Mouse (Mus musculus): ENCODE measurements around the gene Shc4. TPM values are rescaled to one million over a fixed set of nuclear protein-coding genes. Genes with fewer than 3 reads are reported as not detected.
A peak's percentile ranks its signal among the peaks of the same experiment; 100 is the strongest.

Shc4 gene
- total RNA-seq, 2 experiments from 2014 or later, result 5.2 to 5.8 TPM

DNA sequence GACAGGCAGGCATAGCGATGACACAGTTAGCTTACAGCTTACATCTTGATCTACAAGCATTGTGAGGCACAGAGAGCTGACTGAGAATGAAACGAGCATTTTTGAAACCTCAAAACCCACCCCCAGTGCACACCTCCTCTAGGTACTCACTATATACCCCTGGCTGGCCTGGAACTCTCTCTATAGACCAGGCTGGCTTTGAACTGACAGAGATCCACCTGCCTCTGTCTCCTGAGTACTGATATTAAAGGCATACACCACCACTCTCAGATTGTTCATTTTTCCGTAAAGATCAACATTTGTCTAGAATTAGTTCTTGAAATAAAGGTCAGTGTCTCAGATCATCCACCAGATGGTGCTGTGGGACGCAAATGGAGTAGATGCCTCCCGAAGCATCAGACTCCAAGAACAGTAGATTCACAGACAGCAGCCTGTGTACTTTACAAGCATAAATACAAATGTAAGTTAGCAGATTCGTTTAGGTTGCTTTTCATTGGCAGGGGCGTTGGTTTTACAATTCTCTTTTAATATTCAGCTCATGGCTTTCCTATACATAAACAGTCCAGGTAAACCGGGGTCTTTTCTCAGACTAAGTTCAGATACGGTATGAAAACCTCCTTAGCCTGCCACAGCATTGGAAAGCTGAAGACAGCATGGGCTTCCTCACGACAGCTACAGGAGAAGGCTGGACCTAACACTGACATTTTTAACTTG lies 64.0 kb downstream of the Shc4 start:
- intact Hi-C loops (cut with DNase I), result loop anchor here (2.0 to 10.0 kb wide), 4 partner anchors 71 to 862 kb away; partner anchors contain the start of gene Fgf7
- DNase-seq (ENCODE audit: extremely low spot score in 1 of 2, low spot score in 2 of 2), result peak; percentile 69 to 73

DNA sequence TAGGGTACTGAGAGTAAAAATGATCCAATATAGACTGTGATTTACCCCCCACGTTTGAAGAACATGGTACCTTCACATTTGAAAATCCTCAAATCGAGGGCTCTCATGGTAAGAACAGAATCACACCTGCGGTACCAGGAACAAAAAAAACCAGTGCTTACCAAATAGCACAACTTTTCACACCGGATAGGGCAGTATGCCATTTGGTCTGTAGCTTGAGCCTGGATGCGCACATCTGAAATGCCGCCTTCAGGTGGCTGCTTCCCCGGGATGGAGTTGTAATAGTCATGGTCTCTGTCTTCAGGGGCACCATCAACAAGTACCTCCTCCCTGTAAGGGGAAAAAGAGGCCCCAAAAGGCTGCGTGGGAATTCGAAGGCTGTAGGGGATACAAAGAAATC lies 68.6 kb downstream of the Shc4 start:
- intact Hi-C loops (cut with DNase I), result loop anchor here (5.0 kb wide), 1 partner anchor 867 kb away; no protein-coding TSS in a partner anchor
- no peak for DNase-seq (ENCODE audit: extremely low spot score in 1 of 2, low spot score in 2 of 2)

DNA sequence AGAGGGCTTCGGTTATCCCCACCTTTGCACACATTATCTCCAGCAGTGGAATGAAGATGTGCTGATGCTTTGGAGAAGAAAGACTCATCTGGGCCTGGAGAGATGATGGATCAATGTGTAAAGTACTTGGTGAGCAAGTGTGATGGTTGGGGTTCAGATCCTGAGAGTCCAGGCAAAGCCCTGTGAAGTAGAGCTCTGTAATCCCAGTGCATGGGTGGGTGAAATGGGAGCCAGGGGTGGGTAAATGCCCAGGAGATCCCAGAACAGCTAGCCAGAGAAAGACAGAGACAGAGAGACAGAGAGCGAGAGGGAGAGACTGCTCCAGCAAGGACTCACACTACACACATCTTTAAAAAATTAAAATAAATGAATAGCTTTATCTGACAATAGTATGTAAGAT lies 70.7 kb downstream of the Shc4 start:
- intact Hi-C loops (cut with DNase I), result no loop called here
- no peak for DNase-seq (ENCODE audit: extremely low spot score in 1 of 2, low spot score in 2 of 2)

DNA sequence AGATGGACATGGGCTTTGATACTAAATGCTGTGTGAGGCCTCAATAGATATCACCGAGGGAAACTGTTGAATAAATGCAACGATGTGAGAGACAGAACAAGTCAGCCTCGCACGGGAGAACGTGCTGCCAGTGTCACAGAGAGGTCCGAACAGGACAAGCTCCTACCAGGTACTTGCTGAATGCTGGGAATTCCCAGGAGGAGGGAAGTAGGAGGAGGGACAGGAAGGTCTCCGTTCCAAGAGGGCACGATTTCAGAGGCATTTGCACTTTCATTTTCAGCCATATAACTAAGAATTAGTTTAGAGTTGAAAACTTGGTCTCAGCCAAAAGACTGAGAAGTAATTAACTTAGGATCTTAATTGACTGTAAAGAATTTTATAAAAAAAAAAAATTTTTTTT lies 72.4 kb downstream of the Shc4 start:
- DNase-seq (ENCODE audit: extremely low spot score in 1 of 2, low spot score in 2 of 2), result no peak
- intact Hi-C loops (cut with DNase I), result no loop called here

DNA sequence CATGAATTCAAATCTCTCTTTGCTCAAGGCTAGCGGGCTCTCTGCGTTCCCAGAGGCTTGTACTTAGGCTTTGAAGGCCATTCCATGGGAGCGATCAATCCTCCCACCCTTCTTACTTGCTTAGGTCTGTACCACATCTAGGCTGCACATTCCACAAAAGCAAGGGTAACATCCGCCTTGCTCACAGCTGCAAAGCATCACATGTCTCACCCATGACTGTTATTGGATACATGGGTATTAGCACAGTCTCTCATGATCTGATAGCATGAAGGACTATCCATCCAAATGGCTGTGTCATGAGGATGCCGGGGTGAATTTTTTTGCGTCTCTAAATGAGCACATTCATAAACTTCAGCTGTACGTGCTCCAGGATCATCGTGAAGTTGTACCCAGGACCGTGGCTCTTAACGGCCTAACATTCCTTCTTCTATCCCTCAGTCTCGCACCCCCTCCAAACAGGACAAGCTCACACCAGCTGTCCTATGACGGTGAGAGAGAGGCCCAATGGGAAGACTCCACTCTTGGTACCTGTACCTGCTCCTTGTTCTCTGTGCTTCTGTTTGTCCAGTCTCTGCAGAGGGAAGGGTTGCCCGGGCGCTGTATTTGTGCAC lies 73.1 kb downstream of the Shc4 start:
- intact Hi-C loops (cut with DNase I), result no loop called here
- DNase-seq (ENCODE audit: extremely low spot score in 1 of 2, low spot score in 2 of 2), result no peak

DNA sequence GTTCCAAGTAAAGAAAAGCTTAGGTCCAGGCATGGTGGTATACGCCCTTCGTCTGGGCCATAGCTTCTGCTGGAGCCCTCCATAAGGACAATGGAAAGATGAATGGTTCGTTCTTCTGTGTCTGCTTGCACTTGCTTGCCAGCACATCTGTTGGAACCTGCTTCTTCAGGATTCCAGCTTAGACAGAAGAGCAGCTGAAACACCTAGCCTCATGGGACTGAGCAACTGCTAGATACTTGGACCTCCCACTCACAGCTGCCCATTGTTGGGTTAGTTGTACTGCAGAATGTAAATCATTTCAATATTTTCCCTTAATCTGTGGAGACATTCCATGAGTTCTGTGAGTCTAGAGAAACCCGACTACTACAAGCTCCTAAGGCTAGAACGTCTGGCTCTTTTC lies 73.9 kb downstream of the Shc4 start:
- DNase-seq (ENCODE audit: extremely low spot score in 1 of 2, low spot score in 2 of 2), result no peak
- intact Hi-C loops (cut with DNase I), result no loop called here

DNA sequence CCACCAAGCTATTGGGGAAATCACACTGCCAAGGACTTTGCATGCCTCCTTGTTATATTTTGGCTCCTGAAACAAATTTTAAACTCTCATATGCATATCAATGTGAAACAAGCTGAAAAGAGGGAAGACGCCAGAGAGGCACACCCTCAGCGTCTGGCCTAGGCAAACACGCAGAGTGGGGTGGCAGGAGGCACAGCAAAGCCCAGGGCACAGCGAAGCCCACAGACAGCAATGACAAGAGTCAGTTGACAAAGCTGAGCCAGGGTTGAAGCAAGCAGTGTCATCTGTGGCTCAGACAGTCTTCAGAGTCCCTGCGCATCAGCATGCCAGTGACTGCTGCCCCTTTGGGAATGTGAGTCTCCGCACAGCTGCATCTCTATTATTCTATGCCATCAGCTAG lies 79.0 kb downstream of the Shc4 start:
- no peak for DNase-seq (ENCODE audit: extremely low spot score in 1 of 2, low spot score in 2 of 2)

DNA sequence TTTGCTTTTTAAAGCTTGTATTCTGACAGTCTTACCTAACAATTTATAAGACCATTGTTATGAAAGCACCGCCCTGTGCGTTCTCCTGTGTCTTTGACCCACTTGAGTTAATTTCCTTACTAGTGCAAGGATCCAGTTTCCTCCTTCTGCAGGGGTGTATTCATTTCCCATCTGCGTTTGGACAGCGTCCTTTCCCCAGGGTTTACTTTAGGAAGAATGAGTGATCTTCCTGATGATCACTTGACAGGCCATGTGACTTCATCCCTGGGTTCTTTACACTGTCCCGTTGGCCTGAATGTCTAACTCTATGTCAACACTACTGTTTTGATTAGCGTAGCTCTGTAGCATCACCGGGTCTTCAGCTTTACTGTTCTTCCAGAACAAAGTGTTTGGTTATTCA lies 86.6 kb downstream of the Shc4 start:
- no peak for DNase-seq (ENCODE audit: extremely low spot score in 1 of 2, low spot score in 2 of 2)
- intact Hi-C loops (cut with DNase I), result no loop called here

More for the DNA sequence above, 79.0 kb downstream of the Shc4 start:
- intact Hi-C loops (cut with DNase I), result no loop called here

DNA sequence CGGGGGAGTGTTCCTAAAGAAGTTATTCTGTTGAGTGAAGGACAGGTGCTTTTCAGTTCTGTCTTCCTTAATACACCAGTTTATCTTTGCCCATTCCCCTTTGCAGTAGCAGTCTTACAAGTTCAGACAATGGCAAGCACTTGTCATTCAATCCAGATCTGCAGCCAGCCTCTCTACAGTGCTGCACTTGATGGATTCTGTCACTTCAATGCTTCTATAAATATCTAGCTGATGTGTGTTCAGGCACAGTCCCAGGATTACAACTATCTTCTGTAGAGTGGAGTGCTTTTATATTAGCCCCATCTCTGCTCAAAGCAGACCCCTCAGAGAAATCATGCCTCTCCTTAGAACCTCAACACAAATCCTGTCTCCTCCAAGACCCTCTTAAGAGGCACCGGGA lies 93.9 kb downstream of the Shc4 start:
- DNase-seq (ENCODE audit: extremely low spot score in 1 of 2, low spot score in 2 of 2), result no peak
- intact Hi-C loops (cut with DNase I), result no loop called here

DNA sequence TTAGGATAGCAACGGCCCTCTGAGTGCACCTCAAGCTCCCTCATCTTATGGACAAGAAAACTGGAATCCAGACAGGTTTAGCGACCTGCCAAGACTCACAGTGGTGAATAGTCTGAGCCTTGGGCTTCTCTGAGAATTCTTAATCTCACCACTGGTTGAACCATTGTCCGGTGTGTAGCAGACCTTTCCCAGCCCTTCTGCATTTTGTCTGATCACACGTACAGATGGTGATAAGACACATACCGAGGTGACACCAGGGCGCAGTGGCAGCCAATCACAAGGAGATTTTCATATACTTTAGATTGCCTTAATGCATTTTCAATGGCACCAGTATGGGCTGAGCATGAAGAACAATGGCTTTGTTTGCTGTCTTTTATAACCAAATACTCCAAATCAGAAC lies 95.5 kb downstream of the Shc4 start:
- no peak for DNase-seq (ENCODE audit: extremely low spot score in 1 of 2, low spot score in 2 of 2)
- intact Hi-C loops (cut with DNase I), result no loop called here

DNA sequence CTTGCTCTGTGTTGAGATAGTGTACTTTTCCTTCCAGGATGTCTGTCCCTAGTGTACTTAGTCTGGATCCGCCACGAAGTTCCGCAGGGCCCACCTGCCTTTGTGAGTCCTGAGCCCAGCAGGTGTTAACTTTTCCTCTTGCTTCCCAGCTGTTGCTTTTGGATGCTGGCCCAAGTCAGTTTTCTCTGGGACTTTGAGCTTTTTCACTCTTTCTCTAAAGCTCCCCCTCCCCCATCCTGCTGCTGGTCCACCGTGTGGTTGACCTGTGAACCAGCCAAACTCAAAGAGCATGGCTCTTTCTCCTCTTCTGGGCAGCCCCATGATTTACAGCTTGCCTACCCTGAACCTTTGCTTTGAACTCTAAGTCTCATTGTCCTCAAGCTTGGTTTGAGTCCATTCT lies 97.4 kb downstream of the Shc4 start:
- intact Hi-C loops (cut with DNase I), result no loop called here
- peak in 1 of 2 experiments; percentile 31 for DNase-seq (ENCODE audit: extremely low spot score in 1 of 2, low spot score in 2 of 2)

DNA sequence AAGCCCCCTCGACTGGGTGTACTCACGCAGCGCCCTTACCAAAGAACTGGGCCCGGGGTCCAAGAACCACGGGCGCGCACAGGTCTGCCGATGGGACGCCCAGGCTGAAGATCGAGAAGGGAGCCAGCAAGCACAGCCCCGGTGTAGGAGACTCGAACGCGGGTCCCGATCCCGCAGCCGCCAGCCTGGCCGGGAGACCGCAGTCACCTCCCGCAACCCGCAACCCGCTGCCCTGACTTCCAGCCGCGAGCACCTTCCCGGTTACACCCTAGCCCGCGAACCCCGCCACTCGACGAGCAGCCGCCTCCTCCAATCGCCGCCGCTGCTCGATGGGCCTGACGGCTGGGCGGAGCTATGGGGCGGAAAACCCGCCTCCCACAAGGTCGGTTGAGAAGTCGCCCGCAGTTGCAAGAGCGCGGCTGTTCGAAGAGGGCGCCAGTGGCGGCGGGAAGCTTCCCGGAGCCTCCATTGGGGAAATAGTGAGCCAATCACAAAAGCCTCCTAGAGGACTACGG lies 99.1 kb downstream of the Shc4 start, which contains the start of gene Cep152:
Gene Cep152 (minus strand): TSS at position 277 of the 515 bp plus-strand sequence.
- peak; percentile 96 to 98 for DNase-seq (ENCODE audit: extremely low spot score in 1 of 2, low spot score in 2 of 2)
- intact Hi-C loops (cut with DNase I), result no loop called here

DNA sequence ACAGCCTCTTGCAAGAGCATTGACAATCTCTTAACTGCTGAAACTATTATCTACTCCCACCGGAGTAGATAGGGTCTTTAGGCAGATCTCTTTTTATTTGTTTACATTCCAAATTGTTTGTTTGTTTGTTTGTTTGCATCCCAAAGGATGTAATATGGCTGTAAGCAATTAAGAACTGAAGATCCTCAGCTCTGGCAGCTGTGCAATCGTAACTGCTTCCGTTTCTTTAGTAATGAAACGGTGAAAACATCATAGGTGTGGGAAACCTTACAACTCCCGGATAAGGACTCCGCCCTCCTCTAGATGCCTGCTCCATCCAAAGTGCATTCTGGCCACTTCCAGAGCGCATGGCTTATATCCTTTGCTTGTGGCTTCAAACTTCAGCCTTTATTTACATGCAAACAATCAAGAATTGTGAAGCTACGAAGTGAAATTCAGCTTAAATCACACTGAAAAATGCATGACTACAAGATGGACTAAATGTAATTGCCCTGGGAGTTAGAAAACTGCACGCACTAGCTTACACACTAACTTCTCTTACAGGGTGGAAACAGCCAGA lies 99.7 kb downstream of the Shc4 start:
- intact Hi-C loops (cut with DNase I), result no loop called here

DNA sequence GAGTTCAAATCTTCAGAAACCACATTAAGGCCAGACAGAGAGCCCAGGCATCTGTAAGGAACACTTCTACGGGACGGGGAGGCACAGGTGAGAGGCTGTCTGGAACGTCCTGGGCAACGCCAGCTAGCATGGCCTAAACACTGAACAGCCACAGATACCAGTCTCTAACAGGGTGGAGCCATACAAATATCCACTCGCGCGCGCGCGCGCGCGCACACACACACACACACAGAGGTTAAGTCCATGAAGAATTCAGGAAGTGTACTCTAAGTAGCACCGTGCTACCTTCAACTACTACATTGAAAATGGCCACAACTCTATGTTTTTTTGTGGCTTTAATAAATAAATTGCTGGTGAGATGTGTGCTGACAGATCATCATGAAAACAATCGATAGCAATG lies 100.7 kb downstream of the Shc4 start:
- no peak for DNase-seq (ENCODE audit: extremely low spot score in 1 of 2, low spot score in 2 of 2)
- intact Hi-C loops (cut with DNase I), result no loop called here

More for the DNA sequence above, 99.7 kb downstream of the Shc4 start:
- DNase-seq (ENCODE audit: extremely low spot score in 1 of 2, low spot score in 2 of 2), result no peak

DNA sequence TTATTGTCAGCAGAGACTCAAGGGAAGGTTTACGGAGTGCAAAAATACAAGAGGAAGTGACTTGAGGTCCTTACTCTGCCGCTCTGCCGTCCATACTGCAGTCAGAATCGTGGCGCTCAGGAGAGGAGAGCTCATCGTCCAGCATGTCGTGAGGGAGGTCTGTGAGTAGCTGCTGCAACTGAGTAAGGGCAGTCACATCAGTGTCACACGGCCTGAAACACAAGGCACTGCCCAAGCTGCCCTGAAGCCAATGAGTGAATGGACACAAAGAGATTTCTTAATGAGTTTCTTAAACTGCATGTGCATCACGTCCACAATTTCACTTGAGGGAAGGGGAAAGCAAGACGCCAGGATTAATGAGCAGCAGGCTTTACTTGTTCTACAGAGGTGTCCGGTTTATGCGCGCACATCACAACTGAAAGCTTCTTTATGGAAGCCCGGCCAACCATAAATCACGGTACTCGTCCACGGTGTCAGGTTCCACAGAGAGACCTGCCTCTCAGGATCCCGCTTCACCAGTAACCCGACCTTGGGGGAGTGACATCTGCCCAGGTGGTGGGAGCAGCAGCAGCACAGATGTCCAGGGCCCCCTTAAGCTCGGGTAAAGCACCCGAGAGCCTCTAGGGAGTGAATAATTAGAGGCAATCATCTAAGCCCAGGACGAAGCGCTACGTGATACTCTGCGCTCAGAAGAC lies 103.6 kb downstream of the Shc4 start:
- intact Hi-C loops (cut with DNase I), result no loop called here
- no peak for DNase-seq (ENCODE audit: extremely low spot score in 1 of 2, low spot score in 2 of 2)

DNA sequence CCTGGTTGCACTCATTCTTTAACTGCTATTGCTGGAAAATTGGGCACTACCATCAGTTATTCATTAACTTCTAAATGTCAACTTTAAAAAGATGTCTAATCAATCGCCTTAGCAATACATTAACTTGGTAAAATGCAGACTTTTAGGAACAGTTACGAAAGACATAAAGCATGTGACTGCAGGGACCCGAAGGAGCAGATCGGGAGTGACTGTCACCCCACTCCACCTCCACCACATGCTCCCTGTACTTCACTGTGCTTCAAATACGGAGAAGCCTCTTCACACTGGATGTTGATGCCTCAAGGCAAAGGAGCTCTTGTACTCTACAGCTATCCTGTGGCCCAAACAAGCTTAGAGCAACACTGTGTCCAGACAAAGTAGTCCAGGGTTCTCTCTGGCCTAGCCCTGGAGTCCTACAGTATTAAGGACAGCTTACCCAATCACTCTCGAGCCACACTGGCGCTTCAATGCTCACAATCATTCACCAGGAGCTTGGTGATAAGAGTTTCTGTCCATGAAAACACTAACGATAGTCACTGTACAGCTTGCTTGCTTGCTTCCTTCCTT lies 108.0 kb downstream of the Shc4 start:
- no peak for DNase-seq (ENCODE audit: extremely low spot score in 1 of 2, low spot score in 2 of 2)
- intact Hi-C loops (cut with DNase I), result no loop called here

DNA sequence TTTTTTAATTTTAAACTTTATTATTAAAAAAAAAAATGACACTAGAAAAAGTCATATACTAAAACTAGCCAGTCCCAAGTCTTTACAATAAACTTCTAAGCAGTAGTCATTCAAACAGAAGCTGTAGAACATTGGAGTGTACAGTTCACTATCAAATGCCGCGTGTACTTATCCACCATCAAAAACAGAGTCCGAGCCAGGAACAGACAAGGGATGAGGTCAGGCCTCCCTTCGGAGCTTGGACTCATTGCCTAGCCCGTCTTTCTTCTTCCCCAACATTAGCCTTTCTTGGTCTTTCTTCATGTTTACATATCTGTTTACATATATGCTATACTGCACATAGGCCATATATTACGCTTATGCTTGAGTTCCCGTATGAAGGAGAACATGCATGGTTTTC lies 108.5 kb downstream of the Shc4 start:
- no peak for DNase-seq (ENCODE audit: extremely low spot score in 1 of 2, low spot score in 2 of 2)
- intact Hi-C loops (cut with DNase I), result no loop called here

DNA sequence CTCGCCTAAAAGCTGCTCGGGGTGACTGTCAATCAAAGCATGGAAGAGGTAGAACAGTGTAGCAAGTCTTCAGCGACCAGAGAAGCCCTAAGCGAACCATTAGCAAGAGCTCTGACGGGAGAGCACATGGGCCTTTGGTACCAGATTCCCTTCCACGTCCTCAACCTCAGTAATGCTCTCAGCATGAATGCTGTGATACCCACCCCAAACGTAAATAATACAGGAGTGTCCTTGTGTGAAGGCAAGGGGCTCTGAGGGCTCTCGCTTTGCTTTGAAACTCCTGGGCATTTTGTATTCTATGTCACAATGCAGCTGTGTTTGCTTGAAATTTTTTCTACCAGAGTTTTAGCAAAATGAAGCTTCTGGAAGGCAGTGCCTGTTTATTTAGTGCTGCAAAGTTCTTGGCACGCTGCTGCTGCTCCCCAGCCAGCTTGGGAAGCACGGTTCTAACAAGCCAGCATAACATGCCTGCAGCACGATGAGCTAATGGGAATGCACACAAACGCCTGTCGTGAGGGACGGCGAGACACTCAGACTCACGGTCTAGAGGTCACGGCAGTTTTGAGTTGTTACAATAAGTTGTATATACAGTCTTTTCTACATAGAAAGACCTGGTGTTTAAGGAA lies 117.6 kb downstream of the Shc4 start:
- intact Hi-C loops (cut with DNase I), result no loop called here
- peak in 1 of 2 experiments; percentile 33 for DNase-seq (ENCODE audit: extremely low spot score in 1 of 2, low spot score in 2 of 2)

DNA sequence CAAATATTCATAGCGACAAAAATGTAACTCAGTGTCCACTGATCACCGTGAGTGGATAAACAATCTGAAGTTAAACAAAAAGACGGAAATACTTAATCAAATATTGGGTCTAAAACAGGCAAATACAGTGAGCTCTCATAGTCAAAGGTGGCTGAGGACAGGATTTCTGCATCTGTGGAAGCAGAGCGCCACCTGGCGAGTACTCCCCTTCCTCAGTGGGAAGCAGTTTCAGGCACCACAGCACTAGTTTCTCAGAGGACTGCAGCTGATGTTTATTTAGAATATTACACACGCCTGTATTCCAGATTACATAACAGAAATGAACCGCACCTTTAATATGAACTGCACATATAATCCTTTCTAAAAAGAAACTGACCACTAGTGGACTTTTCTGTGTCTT lies 119.3 kb downstream of the Shc4 start:
- DNase-seq (ENCODE audit: extremely low spot score in 1 of 2, low spot score in 2 of 2), result peak; percentile 35 to 78
- intact Hi-C loops (cut with DNase I), result loop anchor here (5.0 kb wide), 1 partner anchor 342 kb away; no protein-coding TSS in a partner anchor
